Mouse (Mus musculus) spleen, adult 2 months (tissue): ENCODE results near the gene Lhfp.

ENCODE experiments used
- CTCF ChIP-seq: fragments of 200-500 bp; IDR thresholded peaks from 2 replicates; pipeline ENCODE4 v1.5.1; 2011; ENCODE audit warnings: mild to moderate bottlenecking, inconsistent platforms; ENCODE audit not compliant: insufficient read depth, insufficient read length, insufficient replicate concordance; ENCODE audit errors: extremely low read depth
- POLR2A ChIP-seq: fragments of 200-500 bp; IDR thresholded peaks from 2 replicates; pipeline ENCODE4 v1.6.1; 2011; ENCODE audit warnings: low read depth, low read length, inconsistent platforms

DNA sequence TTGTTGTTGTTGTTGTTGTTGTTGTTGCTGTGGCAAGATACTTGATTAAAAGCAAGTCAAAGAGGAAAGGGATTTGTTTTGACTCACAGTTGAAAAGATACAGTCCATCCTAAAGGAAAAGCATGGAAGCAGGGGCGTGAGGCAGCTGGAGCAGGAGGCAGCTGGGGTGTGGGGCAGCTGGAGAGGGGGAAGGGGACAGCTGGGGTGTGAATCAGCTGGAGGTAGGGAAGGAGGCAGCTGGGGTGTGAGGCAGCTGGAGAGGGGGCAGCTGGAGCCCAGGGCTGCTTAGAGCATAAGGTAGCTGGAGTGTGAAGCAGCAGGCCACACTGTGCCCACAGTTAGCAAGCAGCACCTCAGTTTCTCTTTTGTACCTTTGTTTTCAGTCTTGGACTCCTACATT lies 110.3 kb downstream of the Lhfp start:
- TF ChIP-seq CTCF (no peak), POLR2A (no peak)
